Mouse (Mus musculus) thymus, postnatal 4 days (tissue): ENCODE measurements around the gene Gm6205.
"Not testable (repeated sequence)": the region's sequence is repeated elsewhere in the genome, so short reads cannot be mapped to it uniquely, and the experiment has no call there.

ENCODE experiments used
- DNase-seq: peaks from one replicate; pipeline ENCODE4 v3.0.0; 2021

Gene Gm6205

DNA sequence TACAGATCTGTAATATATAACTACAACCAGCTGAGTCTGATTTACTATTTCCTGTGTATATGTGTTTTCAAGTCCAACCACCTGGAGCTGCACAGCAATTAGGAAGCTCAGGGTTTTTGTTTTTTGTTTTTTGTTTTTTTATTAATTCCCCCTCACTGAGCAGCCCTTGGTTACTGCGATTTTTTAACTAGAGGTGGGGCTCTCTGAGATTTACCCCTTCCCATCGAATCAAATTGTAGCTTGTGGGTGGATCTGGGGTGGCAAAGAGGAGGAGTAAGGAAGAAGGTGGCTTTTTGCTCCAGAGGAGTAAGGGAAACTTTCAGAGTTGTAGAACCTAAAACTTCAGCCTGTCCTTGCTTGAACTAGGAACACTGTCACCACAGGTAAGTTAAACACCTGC is at the start of gene Gm6205:
Gene Gm6205 (plus strand): TSS at position 301 of the 400 bp plus-strand sequence.
- not testable (repeated sequence) for DNase-seq

DNA sequence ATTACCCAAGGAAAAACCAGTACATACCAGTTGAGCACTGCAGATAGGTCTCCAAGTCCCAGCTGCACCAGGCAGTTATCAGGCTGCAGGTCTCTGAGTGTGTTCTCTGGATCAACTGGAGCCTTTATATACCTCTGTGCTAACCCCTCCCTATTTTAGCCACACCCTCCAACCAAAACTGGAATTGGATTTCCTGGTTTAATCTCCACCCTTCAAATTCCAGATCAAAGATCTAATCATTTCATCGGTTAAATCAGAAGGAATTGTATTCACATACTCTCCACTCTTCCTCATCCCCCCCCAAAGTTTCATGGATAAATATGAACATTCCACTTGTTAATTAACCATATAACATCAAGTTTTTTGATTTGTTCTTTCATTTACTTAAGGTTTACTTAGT is 31.9 kb upstream of the Gm6205 start, which contains the start of gene Gm3147:
Gene Gm3147 (minus strand): TSS at position 101 of the 400 bp plus-strand sequence.
- not testable (repeated sequence) for DNase-seq

DNA sequence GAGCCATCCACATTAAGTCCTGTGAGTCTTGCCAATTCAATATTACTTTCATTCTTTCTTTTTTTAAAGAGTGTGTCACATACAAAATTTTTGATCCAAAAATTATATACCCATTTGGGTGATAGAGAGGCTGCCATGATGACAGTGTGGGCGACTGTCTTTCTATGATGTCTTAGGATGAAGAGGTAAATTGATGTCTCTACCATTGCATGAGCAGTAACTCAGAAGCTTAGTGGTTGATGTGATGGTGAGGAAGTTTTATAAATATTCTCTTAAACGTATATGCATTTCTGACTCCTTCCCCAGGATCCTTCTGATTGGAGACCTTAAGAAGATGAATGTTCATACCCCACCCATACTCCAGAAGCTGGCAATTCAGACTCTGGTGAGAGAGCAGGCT is 24.5 kb upstream of the Gm6205 start, which contains the start of gene Gm6509:
Gene Gm6509 (plus strand): TSS at position 301 of the 400 bp plus-strand sequence.
- DNase-seq, result not testable (repeated sequence)
